Mouse (Mus musculus) brown adipose tissue, adult 24 weeks (tissue): Measurements from ENCODE around the gene Cdc42ep4. TPM values are rescaled to one million over a fixed set of nuclear protein-coding genes. Genes with fewer than 3 reads are reported as not detected.

Source experiments
- H3K27ac ChIP-seq: fragments of 200-500 bp; replicated peaks from 2 replicates; pipeline ENCODE4 v1.5.1; 2012; ENCODE audit warnings: low read depth, mild to moderate bottlenecking, low read length
- H3K4me1 ChIP-seq: fragments of 200-500 bp; 2 replicates; pipeline ENCODE4 v1.6.1; 2012; ENCODE audit warnings: low read length, mixed read lengths; ENCODE audit not compliant: control insufficient read depth, insufficient read depth, insufficient read length
- H3K4me3 ChIP-seq: fragments of 200-500 bp; 2 replicates; pipeline ENCODE4 v1.5.1; 2012; ENCODE audit warnings: low read depth, mild to moderate bottlenecking, low read length, moderate library complexity; ENCODE audit not compliant: insufficient read depth
- polyA plus RNA-seq: library from polyadenylated mRNA; stranded (reverse); fragments of >200 nt; gene quantifications from 2 replicates; pipeline ENCODE4 v1.2.4, GENCODE M21; 2012; ENCODE audit not compliant: missing spikeins, insufficient read depth, insufficient read length

Cdc42ep4 gene
- 8.7 and 16.3 TPM in 2 replicates for polyA plus RNA-seq

GRCm38 (mm10) chr11:113751484-113752084 lies at the start of gene Cdc42ep4:
Gene Cdc42ep4, minus strand, starts transcription at chr11:113751881.
- peak within 1 kb of the TSS; percentile 97 for H3K4me3 ChIP-seq
- H3K4me1 ChIP-seq: peaks cover 19% of the 10 kb centered on the region
- H3K27ac ChIP-seq: peak within 1 kb of the TSS; percentile 93

GRCm38 (mm10) chr11:113800026-113800425 lies 48.3 kb upstream of the Cdc42ep4 start:
- Histone ChIP-seq H3K4me3 (no peak overlapping the region), H3K27ac (no peak overlapping the region), H3K4me1 (peaks cover 2% of the 10 kb centered on the region)

- no peak overlapping the region for H3K27ac ChIP-seq
- H3K4me3 ChIP-seq: no peak overlapping the region
These were observed 47.4 kb upstream of the Cdc42ep4 start for GRCm38 (mm10) chr11:113799041-113799447.

GRCm38 (mm10) chr11:113798011-113798410 lies 46.3 kb upstream of the Cdc42ep4 start:
- no peak overlapping the region for H3K27ac ChIP-seq
- H3K4me3 ChIP-seq: no peak overlapping the region
- H3K4me1 ChIP-seq: peaks cover under 1% of the 10 kb centered on the region; the same call in 1 of the 2 replicates

More at GRCm38 (mm10) chr11:113799041-113799447, 47.4 kb upstream of the Cdc42ep4 start:
- peaks cover 2% of the 10 kb centered on the region; the same call in 1 of the 2 replicates for H3K4me1 ChIP-seq

GRCm38 (mm10) chr11:113797014-113797983 lies 45.6 kb upstream of the Cdc42ep4 start:
- Histone ChIP-seq H3K4me3 (no peak overlapping the region), H3K27ac (no peak overlapping the region), H3K4me1 (no peaks in the 10 kb centered on the region)

- H3K4me1 ChIP-seq: no peaks in the 10 kb centered on the region
- no peak overlapping the region for H3K27ac ChIP-seq
- no peak overlapping the region for H3K4me3 ChIP-seq
These were observed 44.2 kb upstream of the Cdc42ep4 start for GRCm38 (mm10) chr11:113795846-113796245.

GRCm38 (mm10) chr11:113791357-113792215 lies 39.9 kb upstream of the Cdc42ep4 start:
- no peak overlapping the region for H3K4me3 ChIP-seq
- no peak overlapping the region for H3K27ac ChIP-seq
- peaks cover 12% of the 10 kb centered on the region; the same call in 1 of the 2 replicates for H3K4me1 ChIP-seq

GRCm38 (mm10) chr11:113789101-113789500 lies 37.4 kb upstream of the Cdc42ep4 start:
- peaks cover 17% of the 10 kb centered on the region for H3K4me1 ChIP-seq
- peak overlapping the region; percentile 61 for H3K27ac ChIP-seq
- no peak overlapping the region for H3K4me3 ChIP-seq

- no peak overlapping the region for H3K27ac ChIP-seq
- H3K4me1 ChIP-seq: peaks cover 17% of the 10 kb centered on the region
- no peak overlapping the region for H3K4me3 ChIP-seq
These were observed 36.6 kb upstream of the Cdc42ep4 start for GRCm38 (mm10) chr11:113788183-113788789.

GRCm38 (mm10) chr11:113787432-113788182 lies 35.9 kb upstream of the Cdc42ep4 start:
- peaks cover 17% of the 10 kb centered on the region for H3K4me1 ChIP-seq
- no peak overlapping the region for H3K27ac ChIP-seq
- H3K4me3 ChIP-seq: no peak overlapping the region

GRCm38 (mm10) chr11:113787009-113787408 lies 35.3 kb upstream of the Cdc42ep4 start:
- Histone ChIP-seq H3K4me1 (peaks cover 17% of the 10 kb centered on the region), H3K4me3 (no peak overlapping the region), H3K27ac (no peak overlapping the region)

GRCm38 (mm10) chr11:113786395-113786794 lies 34.7 kb upstream of the Cdc42ep4 start:
- Histone ChIP-seq H3K4me3 (no peak overlapping the region), H3K4me1 (peaks cover 17% of the 10 kb centered on the region), H3K27ac (peak overlapping the region; percentile 30; the same call in 1 of the 2 replicates)

- Histone ChIP-seq H3K4me1 (peaks cover 17% of the 10 kb centered on the region), H3K4me3 (peak overlapping the region; percentile 34), H3K27ac (peak overlapping the region; percentile 60; the same call in 1 of the 2 replicates)
These were observed 33.9 kb upstream of the Cdc42ep4 start for GRCm38 (mm10) chr11:113785406-113786171.
